ENCODE assay signal across 22 mouse cellular contexts in the genomic region with DNA sequence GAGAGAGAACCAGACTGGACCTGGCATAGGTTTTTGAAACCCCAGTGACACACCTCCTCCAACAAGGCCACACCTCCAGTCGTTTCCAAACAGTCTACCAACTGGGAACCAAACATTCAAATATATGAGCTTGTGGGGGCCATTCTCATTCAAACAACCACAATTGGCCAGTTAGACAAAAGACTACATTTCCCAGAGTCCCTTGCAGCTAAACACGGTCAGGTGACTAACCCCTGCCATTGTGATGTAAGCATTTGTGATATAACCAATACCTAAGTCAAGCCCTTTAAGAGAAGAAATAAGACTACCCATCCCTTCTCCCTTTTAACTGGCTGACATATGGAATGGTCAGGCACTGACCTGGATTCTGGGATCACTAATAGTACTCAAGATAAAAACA. TPM values are rescaled to one million over a fixed set of nuclear protein-coding genes. Genes with fewer than 3 reads are reported as not detected.
"Had no signal": no experiment of that assay in that cellular context is flagged by ENCODE, and none has a peak within 500 bp of the region (broad histone marks: within the 10 kb centered on the region; RNA-seq: fewer than 3 reads in every experiment).

No protein-coding gene starts in this region.

- H3K27me3 ChIP-seq: midbrain, embryonic 13.5 days; neural tube, embryonic 13.5 days had no signal

- ATAC-seq: liver, postnatal 0 days; lung, postnatal 0 days; midbrain, embryonic 13.5 days had no signal

- DNase-seq: kidney, adult 18-20 months; kidney, postnatal 25 days; layer of hippocampus, adult 9-11 months; liver, postnatal 0 days; lung, embryonic 14.5 days; retina, postnatal 1 day; thymus, adult 18-20 months; thymus, postnatal 36 days had no signal

- H3K27ac ChIP-seq: kidney, postnatal 0 days; layer of hippocampus, adult 2 months; liver, embryonic 14.5 days; macrophage; midbrain, embryonic 13.5 days; neural tube, embryonic 13.5 days; stomach, postnatal 0 days had no signal

- H3K36me3 ChIP-seq: midbrain, embryonic 13.5 days; neural tube, embryonic 13.5 days had no signal

- H3K4me3 ChIP-seq: layer of hippocampus, adult 2 months; midbrain, embryonic 13.5 days; myocyte; neural tube, embryonic 13.5 days had no signal

RNA-seq across cellular contexts. Expression of a gene that starts 51.8 kb away (rescaled TPM):
- total RNA-seq: liver, adult 2 months; monocyte, adult 5-6 weeks; neutrophil, adult 5-6 weeks had no signal
- polyA plus RNA-seq: kidney, embryonic 14.5 days; limb, embryonic 11.5 days; liver, adult 2 months; liver, embryonic 14.5 days; lung, embryonic 14.5 days; lung, postnatal 0 days; macrophage had no signal
